Mouse (Mus musculus) embryo, embryonic 11 days (tissue): ENCODE data around the gene Slc12a9.

ENCODE experiments used
- DNase-seq: peaks from one replicate; pipeline ENCODE4 v3.0.0-alpha.2; 2015

Slc12a9 gene

DNA sequence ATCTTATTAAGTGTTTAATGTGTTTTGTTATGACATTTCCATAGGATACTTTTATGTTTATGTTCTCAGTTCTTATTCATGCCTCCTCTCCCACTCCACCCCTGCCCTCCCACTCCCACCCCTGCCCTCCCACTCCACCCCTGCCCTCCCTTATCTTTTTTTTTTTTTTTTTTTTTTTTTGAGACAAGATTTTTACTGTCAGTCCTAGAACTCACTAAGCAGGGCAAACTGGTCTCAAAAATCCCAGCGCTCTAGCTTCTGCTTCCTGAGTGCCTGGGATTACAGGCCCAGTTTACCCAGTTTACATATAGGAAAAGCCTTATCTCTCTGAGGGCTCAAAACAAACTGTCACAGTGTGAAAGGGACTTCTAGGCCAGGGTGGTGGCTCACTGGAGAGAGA, 13.0 kb upstream of the Slc12a9 start:
- no peak for DNase-seq

GRCm38 (mm10) chr5:137345821-137346220, 12.4 kb upstream of the Slc12a9 start:
- no peak for DNase-seq

DNA sequence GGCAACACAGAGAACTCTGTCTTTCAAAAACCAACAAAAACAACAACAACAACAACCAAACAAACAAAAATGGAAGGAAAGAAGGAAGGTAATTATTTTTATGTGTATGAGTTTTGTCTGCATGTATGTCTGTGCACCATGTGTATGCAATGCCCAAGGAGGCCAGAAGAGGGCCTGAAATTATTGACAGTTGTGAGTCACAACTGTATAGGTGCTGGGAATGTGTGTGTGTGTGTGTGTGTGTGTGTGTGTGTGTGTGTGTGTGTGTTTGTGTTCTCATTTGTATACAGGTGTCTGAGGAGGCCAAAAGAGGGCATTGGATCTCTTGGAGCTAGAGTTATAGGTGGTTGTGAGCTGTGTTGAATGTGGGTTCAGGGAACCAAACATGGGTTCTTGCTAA, 10.5 kb upstream of the Slc12a9 start:
- no peak for DNase-seq

GRCm38 (mm10) chr5:137343412-137343811, 10.0 kb upstream of the Slc12a9 start:
- no peak for DNase-seq

DNA sequence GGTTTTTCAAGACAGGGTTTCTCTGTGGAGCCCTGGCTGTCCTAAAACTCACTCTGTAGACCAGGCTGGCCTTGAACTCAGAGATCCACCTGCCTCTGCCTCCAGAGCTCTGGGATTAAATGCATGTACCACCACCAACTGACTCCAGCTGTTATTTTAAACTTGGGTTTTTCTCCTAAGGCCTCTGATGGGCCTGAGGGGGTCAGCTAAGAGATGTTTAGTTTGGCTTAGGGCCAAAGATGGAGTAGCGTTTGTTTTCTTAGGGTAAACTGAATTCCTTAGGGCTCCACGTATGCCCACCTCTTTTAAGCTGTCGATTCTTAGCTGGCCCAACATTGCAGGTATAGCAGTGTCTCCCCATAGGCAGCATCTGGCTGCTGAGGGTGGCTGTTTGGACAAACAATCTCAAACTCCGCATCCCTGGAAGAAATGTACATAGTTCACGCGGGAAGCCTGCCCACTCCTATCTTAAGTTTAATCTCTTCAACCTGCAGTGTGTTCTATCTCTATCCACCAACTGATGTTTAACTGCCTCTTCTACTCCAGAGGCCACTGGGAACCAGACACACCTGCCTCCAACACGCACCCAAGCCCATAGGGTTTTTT, 9.1 kb upstream of the Slc12a9 start:
- DNase-seq = no peak

DNA sequence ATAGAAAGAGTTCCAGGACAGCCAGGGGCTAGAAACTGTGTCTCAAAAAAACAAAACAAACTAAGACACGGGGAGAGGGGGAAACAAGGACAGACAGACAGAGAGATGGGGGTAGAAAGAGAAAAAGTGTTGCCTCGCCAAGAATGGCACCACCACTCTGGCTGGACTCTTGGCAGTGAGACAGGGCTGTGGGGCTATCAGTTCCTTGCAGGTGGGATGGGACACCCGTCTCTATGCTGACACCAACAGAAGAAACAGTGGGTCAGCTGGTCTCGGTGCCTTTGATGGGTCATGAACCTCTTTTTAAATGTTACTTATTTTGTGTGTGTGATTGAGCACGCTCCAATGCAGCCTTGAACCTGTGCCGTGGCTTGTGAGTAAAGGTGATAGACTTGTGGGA, 6.8 kb upstream of the Slc12a9 start:
- no peak for DNase-seq

GRCm38 (mm10) chr5:137339290-137339979, 6.0 kb upstream of the Slc12a9 start:
- DNase-seq = peak; percentile 47

GRCm38 (mm10) chr5:137338663-137339289, 5.4 kb upstream of the Slc12a9 start:
- peak; percentile 59 for DNase-seq

- peak; percentile 94 for DNase-seq
Measured at GRCm38 (mm10) chr5:137338256-137338655, 4.9 kb upstream of the Slc12a9 start.

DNA sequence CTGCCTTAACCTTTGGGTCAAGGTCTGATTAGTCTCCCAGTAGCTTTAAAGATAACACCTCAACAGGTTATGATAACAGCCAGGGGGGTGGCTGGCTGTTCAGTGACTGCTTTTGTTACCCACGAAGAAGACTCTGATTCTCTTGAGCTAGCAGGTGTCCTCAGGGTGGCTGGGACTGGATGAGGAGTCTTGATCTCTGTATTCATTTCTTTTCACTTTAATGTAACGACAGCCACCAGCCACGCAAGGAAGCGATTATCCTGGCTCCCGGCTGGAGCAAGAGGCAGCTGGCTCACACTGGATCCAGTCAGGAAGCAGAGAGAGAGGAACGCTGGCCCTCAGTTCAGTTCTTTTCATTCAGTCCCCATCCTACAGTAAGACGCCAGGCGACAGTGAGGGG, 3.8 kb upstream of the Slc12a9 start:
- DNase-seq = no peak

GRCm38 (mm10) chr5:137335066-137335465, 1.7 kb upstream of the Slc12a9 start:
- no peak for DNase-seq

DNA sequence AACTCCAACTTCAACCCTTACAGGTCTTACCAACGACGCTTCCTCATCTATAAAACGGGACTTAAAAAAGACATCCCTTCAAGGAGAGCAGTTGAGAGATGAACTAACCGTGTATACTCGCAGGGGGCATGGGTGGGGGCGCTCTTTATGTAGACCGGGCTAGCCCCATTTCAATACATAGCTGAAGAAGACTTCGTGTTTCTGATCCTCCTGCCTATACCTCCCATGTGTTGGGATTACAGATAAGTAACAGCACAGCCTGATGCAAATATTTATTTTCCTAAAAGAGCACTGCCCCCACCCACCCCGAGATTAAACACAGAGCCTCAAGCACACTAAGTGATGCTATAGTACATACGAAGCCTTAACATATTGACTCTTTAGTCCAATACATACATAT, 920 bp upstream of the Slc12a9 start:
- DNase-seq = no peak

GRCm38 (mm10) chr5:137332857-137333511, 413 bp downstream of the Slc12a9 start:
- DNase-seq = no peak

DNA sequence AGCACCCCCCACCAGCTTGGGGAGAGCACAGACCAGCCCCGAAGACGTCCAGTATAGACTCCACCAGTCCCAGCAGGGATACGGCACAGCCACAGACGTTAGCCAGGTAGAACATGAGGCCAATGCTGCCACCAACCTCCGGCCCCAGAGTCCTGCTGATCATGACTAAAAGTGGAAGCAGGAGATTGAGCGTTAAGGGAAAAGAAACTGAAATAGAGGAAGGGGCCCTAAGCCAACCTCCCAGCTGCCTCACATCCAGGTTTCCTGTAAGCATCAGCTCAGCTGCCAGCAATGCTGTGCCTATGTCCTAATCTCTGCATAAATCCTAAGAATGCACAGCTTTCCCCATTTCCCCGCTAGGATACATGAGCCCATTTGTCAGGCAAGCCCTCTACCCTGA, 2.5 kb downstream of the Slc12a9 start:
- DNase-seq = no peak

DNA sequence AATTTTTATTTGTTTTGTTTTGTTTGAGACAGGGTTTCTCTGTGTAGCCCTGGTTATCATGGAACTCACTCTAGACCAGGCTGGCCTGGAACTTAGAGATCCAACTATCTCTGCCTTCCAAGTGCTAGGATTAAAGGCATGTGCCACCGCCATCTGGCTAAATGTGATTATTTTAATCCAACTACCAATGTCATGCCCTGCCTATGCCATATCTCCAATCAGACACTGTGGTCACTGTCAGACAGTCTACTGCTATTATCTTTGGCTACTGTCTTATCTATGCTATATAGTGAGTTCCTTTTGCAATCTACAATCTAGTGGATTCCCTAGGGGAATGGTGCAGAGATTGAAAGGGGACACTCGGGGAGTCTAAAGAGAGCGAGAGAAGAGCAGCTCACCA, 12.4 kb downstream of the Slc12a9 start:
- no peak for DNase-seq

GRCm38 (mm10) chr5:137318570-137318969, 14.8 kb downstream of the Slc12a9 start:
- DNase-seq = no peak

DNA sequence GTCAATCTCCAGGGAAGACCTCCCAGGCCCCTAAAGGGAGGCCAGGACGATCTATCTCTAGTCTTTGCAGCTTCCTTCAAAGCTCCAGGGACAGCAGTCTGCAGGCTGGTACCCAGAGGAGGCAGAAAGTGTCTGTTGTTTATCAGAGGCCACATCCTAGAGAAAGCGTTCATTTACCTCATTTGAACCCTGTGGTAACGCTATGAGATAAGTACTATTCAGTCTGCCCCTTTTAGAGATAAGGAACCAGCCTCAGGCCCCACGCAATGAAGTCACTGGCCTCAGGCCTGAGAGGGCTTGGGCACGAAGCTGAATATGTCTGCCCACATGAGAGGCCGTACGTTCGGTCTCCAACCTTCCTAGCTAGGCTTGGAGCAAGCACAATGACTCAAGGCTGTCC, 16.0 kb downstream of the Slc12a9 start:
- no peak for DNase-seq

- DNase-seq = peak; percentile 68
Measured at GRCm38 (mm10) chr5:137315084-137315903, 18.1 kb downstream of the Slc12a9 start.

DNA sequence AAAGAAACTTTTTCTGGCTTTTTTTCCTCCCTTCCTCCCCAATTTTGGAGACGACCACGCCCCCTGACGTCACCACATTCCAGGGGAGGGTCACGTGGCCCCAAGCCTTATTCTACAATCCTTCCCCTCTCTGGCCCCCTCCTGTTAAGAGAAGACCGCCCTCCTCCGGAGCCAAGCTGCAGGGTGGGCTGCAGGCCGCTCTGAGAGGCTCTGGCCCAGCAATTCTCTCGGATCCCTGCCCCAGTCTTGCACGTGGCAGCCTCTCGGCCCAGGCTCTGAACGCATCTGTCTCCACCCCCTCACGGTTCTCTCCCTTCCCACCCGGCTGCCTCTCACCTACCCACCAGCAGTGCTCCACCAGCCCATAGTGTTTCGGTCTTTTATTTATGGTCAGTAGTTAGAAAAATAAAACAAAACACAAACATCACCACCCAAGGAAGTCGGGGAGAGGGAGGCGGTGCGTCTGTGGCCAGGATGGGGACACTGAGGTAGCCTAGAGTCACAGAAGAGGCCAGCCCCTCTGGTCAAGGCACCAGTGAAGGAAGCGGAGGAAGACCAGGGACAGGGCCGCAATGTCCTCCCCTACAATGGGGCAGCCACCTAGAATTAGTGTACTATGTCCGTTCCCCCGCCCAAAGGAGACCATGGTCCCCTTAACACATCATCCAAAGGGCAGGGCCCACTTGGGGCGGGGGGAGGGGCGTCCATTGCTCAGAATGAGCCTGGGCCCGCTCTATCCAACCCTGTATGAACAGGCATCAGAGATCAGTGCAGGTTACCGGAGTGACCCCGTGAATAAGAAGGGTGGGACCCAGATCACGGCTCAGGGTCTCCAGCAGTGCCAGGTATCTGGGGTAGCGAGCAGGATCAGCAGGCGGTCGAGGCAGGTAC, 19.0 kb downstream of the Slc12a9 start, which contains the start of gene Trip6:
Gene Trip6, minus strand, starts transcription at position 212 of the 891 bp plus-strand sequence.
- DNase-seq = peak; percentile 96

DNA sequence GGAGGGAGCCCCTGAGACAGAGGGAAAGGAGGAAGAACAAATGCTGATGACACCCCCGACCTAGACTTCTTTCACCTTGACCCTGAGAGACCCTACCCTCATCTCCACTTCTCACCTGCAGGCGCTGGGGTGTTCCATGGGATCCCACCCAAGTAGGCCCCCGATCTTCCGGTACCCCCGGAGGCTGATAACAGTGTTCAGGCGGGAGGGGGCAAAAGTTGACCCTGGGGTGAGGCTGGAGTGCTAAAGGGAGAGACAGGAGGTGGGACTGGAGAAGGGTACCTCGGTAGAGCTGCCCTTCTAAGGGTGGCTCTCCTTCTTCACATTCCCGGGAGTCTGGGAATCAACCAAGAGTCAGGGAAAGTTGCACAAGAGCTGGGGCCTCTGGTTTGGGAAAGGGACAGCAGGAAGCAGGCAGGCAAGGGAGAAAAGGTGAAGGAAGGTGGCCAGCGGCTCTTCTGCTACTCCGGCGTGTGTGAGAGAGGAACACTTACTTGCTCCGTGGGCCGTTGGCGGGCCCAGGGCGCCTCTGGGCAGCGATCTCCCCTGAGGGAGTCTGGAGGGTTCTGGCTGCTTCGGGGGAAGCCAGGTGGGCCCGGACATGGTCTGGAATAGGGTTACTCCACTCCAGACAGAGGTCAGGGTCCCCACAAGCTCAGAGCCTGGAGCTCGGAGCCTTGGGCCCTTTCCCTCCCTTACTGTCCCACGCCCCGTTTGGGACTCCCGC, 19.8 kb downstream of the Slc12a9 start:
- DNase-seq = no peak

- no peak for DNase-seq
Measured at GRCm38 (mm10) chr5:137308356-137308755, 25.0 kb downstream of the Slc12a9 start.
